Mouse (Mus musculus) Patski (cell line): ENCODE results near the gene Vps25. TPM values are rescaled to one million over a fixed set of nuclear protein-coding genes. Genes with fewer than 3 reads are reported as not detected.
A peak's percentile ranks its signal among the peaks of the same experiment; 100 is the strongest.

Source experiments
- ATAC-seq: fragments of 100-300 bp; one replicate; pipeline ENCODE4 v1.8.0; 2021
- CTCF ChIA-PET: fragments of 350-600 bp; sonication (Branson Sonifier 250); formaldehyde crosslinking; loops from one replicate; lab custom pipeline; 2022; ENCODE audit warnings: inconsistent platforms; lab: Charles Lee
- POLR2A ChIA-PET: fragments of 350-600 bp; sonication (Branson Sonifier 250); formaldehyde crosslinking; loops from one replicate; lab custom pipeline; 2022; ENCODE audit warnings: antibody characterized with exemption, inconsistent platforms; lab: Charles Lee
- DNase-seq: peaks from one replicate; pipeline ENCODE4 v3.0.0-alpha.2; 2011; ENCODE audit warnings: low read depth, low spot score
- H3K27me3 ChIP-seq: fragments of 371-371 bp; one replicate; pipeline ENCODE4 v1.5.1; 2021
- CTCF ChIP-seq: fragments of 100-300 bp; IDR thresholded peaks from one replicate; pipeline ENCODE4 v1.5.1; 2021
- in situ Hi-C: fragments of 300-500 bp; cut with MboI; formaldehyde crosslinking; loops from 3 replicates; pipeline ENCODE4 v1.11.1; 2018; ENCODE audit warnings: low pct_unique_long_range_greater_than_20kb, mixed read lengths
- polyA plus RNA-seq: library from polyadenylated mRNA; unstranded; gene quantifications from one replicate; pipeline ENCODE4 v1.2.3, GENCODE M21; 2021

Gene Vps25
- polyA plus RNA-seq, 1 experiment from 2014 or later: 104 TPM

DNA sequence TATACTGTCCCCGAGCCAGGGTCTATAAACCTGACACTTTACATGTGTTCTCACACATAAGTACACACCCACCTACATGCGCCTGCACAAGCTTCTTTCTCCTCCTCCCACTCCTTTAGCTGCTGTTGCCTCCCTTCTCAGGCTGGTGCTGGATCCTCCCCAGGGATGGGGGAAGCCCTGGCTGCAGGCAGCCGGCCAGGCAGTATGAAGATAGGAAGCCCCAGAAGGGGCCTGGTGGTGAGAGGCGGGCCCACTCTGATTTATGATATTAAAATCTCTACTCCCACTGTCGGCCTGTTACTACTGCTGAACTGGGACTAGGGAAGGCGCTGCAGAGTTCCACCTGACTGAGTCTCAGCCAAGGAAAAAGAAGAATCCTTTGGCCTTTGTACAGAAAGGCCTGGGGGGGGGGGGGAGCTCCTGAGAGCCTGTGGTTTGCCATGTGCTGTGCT is 5.8 kb downstream of the Vps25 start:
- no peak for TF ChIP-seq CTCF
- POLR2A ChIA-PET: interaction anchor here (0.6 to 4.8 kb wide), 8 partner anchors 13 to 384 kb away, joined by 3 to 51 read pairs (median 5); partner anchors contain the start of genes Becn1, Cntd1, Coa3 and Mlx
- in situ Hi-C loops: no loop called here
- DNase-seq (peak; percentile 59), ATAC-seq (peak; percentile 32)
- no peaks in the 10 kb centered on the region for H3K27me3 ChIP-seq
- CTCF ChIA-PET: interaction anchor here (0.7 to 2.6 kb wide), 5 partner anchors 18 to 43 kb away, joined by 3 to 17 read pairs (median 3); partner anchors contain the start of gene Becn1

DNA sequence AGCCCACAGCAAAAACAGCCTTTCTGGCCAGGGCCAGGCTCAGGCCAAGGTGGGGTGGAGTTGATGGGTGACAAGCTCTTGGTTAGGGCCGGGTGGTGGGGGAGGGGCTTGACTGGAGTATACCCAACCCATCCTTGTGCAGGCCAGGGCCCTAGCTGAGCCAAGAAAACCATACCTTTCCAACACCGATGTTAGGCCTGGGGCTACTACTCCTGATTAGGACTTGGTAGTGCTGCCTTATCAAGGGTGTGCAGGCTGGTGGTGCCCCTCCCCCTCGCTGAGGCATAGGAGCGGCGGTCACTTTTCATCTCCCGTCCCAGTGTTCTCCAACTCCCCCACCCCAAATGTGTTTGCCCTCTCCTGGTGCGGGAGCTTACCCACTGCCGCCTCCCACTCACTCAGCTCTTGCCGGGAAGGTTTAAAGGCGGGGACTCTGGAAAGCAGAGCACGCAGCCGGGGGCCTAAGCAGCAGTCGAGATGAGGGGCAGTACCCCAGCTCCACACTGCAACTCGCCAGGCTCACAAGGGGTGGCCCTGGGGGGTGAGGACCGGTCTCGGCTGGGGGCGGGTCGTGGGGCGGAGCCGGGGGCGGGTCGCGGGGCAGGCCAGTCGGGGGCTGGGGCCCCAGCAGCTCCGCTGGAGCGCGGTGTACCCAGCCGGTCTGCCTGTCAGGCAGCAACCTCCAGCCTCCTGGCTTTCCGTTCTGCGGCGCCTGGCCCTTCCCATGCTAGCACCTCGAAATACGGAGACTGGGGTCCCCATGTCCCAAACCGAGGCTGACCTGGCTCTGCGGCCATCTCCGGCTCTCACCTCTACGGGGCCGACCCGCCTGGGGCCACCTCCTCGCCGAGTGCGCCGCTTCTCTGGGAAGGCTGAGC is 6.7 kb downstream of the Vps25 start, which contains the start of gene Wnk4:
Gene Wnk4 (plus strand): TSS at position 620 of the 878 bp plus-strand sequence.
- ChIA-PET POLR2A (interaction anchor here (0.6 to 4.8 kb wide), 10 partner anchors 12 to 383 kb away, joined by 3 to 51 read pairs (median 4); partner anchors contain the start of genes Becn1, Cntd1, Coa3 and Mlx), CTCF (interaction anchor here (0.7 to 2.6 kb wide), 4 partner anchors 18 to 44 kb away, joined by 3 to 17 read pairs (median 3); partner anchors contain the start of gene Becn1)
- DNase-seq (peak; percentile 28), ATAC-seq (peak; percentile 72)
- no peak for TF ChIP-seq CTCF
- in situ Hi-C loops: no loop called here
- no peaks in the 10 kb centered on the region for H3K27me3 ChIP-seq

DNA sequence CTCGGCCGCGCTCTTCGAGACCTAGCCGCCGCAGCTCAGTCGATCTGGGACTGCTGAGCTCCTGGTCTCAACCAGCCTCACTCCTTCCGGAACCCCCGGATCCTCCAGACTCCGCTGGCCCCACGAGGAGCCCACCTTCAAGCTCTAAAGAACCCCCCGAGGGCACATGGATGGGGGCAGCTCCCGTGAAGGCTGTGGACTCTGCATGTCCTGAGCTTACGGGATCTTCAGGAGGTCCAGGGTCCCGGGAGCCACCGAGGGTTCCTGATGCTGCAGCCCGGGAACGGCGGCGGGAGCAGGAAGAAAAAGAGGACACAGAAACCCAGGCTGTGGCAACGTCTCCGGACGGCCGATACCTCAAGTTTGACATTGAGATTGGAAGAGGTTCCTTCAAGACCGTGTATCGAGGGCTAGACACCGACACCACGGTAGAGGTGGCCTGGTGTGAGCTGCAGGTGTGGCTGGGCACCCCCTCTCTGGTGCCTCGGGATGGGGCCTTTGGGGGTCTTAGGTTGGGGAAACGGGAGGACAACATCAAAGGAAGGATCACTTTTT is 7.4 kb downstream of the Vps25 start:
- TF ChIP-seq CTCF: no peak
- no peaks in the 10 kb centered on the region for H3K27me3 ChIP-seq
- ChIA-PET CTCF (interaction anchor here (1.5 to 2.6 kb wide), 2 partner anchors 41 to 45 kb away, joined by 3 to 17 read pairs; partner anchors contain the start of gene Becn1), POLR2A (interaction anchor here (0.6 to 4.8 kb wide), 7 partner anchors 8 to 41 kb away, joined by 3 to 51 read pairs (median 4); partner anchors contain the start of genes Becn1, Cntd1 and Coa3)
- ATAC-seq (peak; percentile 7), DNase-seq (no peak)
- in situ Hi-C loops: no loop called here

DNA sequence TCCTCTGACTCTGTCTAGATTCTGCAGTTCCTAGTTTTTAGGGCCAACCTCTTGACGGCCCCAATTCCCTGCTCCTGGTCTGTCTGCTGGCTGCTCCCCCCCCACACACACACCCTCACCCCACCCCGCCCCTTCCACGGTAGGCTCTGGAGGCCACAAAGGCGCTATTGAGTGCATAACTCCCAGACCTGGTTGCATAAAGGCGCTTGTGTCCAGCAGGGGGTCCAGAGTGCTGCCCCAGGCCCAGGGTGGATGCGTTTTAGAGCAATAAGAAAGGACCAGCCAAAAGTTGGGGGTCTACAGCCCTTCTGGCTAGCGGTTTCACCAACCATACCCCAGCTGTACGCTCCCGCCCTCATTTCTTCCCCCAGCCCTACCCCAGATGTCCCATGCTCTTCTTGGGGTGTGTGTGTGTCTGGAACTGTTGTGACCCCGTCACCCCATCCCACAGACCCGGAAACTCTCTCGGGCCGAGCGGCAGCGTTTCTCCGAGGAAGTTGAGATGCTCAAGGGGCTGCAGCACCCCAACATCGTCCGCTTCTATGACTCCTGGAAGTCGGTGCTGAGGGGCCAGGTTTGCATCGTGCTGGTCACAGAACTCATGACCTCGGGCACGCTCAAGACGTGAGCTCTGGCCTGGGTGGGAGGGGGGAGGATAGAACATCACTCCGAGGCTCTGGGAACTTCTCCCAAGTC is 8.9 kb downstream of the Vps25 start:
- in situ Hi-C loops: no loop called here

DNA sequence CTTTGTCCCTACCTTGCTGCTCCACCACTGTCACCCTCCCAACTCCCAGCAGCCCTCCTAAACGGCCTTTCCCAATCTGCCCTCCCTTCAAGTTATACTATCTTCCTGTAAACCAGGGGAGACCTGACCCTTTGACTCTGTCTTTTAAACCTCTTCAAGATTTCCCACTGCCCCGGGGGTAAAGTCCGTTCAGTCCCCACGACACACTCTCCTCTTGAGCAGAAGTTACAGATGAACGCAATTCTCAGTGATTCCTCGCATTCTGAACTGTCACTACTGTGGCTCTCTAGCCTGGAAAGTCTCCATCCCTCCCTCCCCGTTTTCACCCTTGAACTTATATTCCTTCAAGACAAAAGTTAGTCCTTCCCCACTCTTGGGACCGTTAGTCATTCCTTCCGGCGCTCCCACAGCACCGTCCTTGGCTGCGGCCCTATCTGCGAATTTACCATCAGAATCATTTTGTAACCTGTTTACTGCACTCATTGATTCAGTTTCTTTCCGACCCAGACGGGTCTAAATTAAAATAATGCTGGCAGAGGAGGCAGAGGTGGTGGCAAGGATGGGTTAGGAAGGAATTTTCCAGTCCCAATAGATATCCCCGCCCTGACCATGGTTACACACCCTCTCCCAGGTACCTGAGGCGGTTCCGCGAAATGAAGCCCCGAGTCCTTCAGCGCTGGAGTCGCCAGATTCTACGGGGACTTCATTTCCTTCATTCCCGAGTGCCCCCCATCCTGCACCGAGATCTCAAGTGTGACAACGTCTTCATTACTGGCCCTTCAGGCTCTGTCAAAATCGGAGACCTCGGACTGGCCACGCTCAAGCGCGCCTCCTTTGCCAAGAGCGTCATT is 9.9 kb downstream of the Vps25 start:
- ChIA-PET POLR2A (no interaction called here), CTCF (no interaction called here)
- ATAC-seq: no peak
- no peak for TF ChIP-seq CTCF
- no peak for DNase-seq
- in situ Hi-C loops: no loop called here
- no peaks in the 10 kb centered on the region for H3K27me3 ChIP-seq

More for the DNA sequence above, 8.9 kb downstream of the Vps25 start:
- POLR2A ChIA-PET: no interaction called here
- ATAC-seq: no peak
- no peaks in the 10 kb centered on the region for H3K27me3 ChIP-seq
- no peak for DNase-seq
- no peak for TF ChIP-seq CTCF
- CTCF ChIA-PET: no interaction called here

DNA sequence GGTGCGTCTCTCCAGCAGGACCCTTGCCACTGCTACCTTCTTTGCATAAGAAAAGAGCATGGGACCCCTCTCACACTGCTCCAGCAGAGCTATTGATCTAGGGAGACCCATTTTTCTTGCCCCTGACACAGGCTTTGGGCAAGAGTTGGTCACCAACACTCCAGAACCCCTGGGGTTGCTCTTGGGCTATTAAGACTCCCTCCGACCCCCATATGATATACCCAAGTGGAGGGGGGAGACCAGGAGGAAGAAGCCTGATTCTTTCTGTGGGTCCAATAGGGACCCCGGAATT is 10.4 kb downstream of the Vps25 start:
- DNase-seq (no peak), ATAC-seq (no peak)
- CTCF ChIA-PET: no interaction called here
- POLR2A ChIA-PET: no interaction called here
- no peak for TF ChIP-seq CTCF
- in situ Hi-C loops: no loop called here
- no peaks in the 10 kb centered on the region for H3K27me3 ChIP-seq

DNA sequence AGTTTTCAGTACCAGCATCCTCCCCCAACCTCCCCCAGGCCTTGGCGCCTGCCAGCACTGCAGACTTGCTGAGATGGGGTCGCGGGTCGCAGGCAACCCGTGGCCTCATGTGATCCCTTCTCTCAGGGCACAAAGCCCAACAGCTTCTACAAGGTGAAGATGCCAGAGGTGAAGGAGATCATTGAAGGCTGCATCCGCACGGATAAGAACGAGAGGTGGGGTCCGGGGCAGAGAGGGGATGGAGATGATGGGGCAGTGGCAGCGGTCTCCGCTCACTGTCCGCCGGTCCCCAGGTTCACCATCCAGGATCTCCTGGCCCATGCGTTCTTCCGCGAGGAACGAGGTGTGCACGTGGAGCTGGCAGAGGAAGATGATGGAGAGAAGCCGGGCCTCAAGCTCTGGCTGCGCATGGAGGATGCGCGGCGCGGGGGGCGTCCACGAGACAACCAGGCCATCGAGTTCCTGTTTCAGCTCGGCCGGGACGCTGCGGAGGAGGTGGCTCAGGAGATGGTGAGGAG is 11.5 kb downstream of the Vps25 start:
- no peaks in the 10 kb centered on the region for H3K27me3 ChIP-seq
- ChIA-PET CTCF (no interaction called here), POLR2A (no interaction called here)
- in situ Hi-C loops: no loop called here
- DNase-seq (no peak), ATAC-seq (no peak)
- TF ChIP-seq CTCF: no peak

DNA sequence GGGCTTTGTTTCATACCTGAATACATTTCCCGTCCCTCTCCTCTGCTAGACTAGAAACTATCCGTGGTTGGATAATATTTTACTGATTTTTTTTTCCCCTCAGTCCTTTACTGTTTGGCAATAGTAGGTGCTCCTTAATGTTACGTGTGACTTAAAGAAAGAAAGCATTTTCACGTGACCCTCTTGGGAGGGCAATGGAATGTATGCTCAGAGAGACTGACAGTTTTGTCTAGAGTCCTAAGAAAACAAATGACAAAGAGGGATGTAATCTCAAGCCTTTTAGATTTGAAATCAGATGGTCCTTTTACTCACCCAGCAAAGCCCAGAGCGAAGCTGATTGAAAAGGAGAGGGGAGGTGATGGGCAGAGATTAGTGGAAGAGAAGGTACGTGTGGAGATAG is 12.4 kb downstream of the Vps25 start:
- in situ Hi-C loops: no loop called here
- no peak for TF ChIP-seq CTCF
- CTCF ChIA-PET: interaction anchor here (0.8 kb wide), 1 partner anchor 129 kb away, joined by 3 read pairs; no protein-coding TSS in a partner anchor
- POLR2A ChIA-PET: interaction anchor here (1.1 kb wide), 1 partner anchor 12 kb away, joined by 3 read pairs; the partner anchor contains the start of gene Vps25
- H3K27me3 ChIP-seq: no peaks in the 10 kb centered on the region
- DNase-seq (no peak), ATAC-seq (no peak)

DNA sequence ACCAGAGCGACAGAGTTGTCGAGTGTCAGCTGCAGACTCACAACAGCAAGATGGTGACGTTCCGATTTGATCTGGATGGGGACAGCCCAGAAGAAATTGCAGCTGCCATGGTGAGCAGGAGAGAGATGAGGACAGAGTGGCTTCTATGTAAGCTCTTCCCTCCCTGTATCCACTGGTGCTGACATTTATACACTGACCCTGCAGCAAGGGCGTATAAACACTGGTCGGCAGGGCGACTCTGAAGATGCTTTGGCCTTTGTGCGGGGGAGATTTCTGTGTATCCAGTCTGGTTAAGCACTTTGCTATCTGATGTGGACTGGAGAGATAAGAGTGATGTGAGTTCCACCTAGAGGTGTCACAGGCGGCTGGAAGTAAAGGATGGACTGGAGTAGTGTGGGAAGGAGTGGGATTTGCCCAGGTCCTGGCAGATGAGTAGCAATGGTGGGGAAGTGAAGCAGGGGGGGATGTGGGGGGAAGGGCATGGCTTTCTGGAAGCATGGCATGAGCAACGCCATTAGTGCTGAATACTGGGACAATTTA is 16.1 kb downstream of the Vps25 start:
- TF ChIP-seq CTCF: no peak
- ChIA-PET CTCF (no interaction called here), POLR2A (interaction anchor here (0.7 kb wide), 1 partner anchor 20 kb away, joined by 3 read pairs; no protein-coding TSS in a partner anchor)
- in situ Hi-C loops: no loop called here
- ATAC-seq (no peak), DNase-seq (no peak)
- H3K27me3 ChIP-seq: no peaks in the 10 kb centered on the region
